Mouse (Mus musculus) yolk sac, embryonic 10.5 days (tissue): Measurements from ENCODE around the gene Spag17.

Experiments used
- DNase-seq: peaks from one replicate; pipeline ENCODE4 v3.0.0-alpha.2; 2017; ENCODE audit warnings: low spot score

Spag17 gene

GRCm38 (mm10) chr3:99964345-99964744 is 79.1 kb downstream of the Spag17 start:
- no peak for DNase-seq

- no peak for DNase-seq
Observed at GRCm38 (mm10) chr3:99965863-99966262, 80.7 kb downstream of the Spag17 start.

- no peak for DNase-seq
Observed at GRCm38 (mm10) chr3:99966285-99966684, 81.1 kb downstream of the Spag17 start.

GRCm38 (mm10) chr3:99970766-99971165 is 85.6 kb downstream of the Spag17 start:
- DNase-seq, result no peak

DNA sequence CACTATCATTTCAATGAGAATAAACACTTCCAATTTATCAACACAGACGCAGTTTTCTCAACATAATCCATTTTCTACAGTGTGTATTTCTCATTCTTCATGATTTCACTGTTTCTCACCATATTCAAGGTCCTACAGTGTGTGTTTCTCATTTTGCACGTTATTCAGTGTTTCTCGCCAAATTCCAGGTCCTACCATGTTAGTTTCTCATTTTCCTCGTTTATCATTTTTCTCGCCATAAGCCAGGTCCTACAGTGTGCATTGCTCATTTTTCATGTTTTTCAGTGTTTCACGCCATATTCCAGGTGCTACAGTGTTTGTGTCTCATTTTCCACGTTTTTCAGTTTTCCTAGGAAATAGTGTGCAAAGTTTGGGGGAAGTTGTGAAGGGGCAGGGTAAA is 95.8 kb downstream of the Spag17 start:
- no peak for DNase-seq

DNA sequence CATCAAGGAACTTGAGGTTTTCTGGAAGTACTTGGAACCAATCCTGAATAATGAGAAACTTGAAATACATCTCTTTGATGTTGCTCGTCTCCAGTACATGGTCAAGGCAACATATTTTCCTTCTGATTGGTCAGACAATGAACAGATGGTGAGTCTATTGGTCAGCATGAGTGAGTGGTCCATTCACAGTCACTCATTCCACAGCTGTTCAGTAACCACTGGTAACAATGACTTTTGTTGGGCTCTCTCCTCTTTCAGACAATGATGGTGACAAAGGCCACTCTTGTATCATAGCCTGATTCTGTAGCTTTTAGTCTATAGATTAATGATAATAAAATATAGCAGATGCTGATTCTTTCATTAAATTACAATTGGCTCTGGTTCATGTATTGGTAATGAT is 119.5 kb downstream of the Spag17 start:
- no peak for DNase-seq

DNA sequence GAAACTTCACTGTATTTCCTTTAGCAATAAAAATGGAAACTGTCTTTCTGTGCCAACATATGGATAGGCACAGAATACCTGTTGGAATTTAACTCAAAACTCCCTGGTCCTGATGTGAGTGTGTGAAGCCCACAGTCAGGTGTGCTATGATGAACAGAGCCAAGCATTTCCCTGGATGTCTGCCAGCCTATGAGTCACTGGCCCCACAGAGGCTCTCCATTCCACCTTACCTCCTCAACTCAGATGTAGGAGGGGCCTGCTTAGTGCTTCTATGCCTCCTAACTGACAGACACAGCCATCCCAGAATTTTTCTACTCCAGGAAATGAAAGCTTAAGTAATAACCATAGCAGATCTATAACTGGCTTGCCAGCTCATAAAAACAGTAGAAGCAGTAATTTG is 124.6 kb downstream of the Spag17 start:
- no peak for DNase-seq

- no peak for DNase-seq
Observed at GRCm38 (mm10) chr3:100014110-100014509, 128.9 kb downstream of the Spag17 start.

- no peak for DNase-seq
Observed at GRCm38 (mm10) chr3:100031291-100031690, 146.1 kb downstream of the Spag17 start.

DNA sequence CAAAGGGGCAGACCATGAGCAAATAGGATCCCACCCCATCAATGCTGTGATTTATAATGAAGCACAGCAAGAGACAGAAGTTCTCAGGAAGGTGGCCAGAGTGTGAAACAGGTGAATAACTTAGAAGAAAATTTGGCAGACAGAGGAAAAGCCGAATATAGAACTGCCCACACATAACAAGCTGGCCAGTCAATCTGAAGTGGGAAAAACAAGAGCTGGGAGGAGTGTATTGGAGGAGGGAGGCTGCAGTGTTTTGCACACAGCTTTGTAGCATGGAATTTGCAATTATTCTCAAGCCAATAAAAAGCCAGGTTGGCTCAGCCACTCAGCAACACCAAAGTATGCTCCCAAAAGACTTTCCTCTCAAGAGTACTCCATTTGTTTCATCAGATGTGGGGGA is 147.8 kb downstream of the Spag17 start:
- DNase-seq, result no peak

DNA sequence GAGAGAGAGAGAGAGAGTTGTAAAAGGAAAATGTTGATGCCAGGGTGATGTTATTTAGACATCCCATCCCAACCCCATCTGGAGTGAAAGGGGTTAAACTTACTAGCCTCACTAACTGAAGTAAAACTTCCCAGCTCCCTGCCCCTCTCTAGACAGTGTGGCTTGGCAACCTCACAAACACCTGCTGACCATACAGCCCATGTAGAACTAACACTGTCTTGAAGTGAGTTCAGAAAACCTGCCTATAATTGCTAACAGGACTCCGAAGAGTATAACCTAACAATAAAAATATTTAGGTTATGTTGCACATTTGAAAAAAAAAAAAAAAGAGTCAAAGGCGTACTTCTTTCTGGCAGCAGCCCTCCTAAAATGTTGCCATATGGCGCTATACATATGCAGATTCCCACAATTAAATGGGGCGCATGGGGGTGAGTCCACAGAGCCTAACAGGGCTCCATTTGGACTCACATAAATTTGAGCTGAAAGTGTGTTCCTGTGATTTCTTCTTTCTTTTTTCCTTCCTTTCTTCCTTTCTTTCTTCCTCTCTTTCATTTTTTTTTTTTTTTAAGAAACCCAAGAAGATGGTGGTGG is 149.3 kb downstream of the Spag17 start:
- DNase-seq, result no peak

DNA sequence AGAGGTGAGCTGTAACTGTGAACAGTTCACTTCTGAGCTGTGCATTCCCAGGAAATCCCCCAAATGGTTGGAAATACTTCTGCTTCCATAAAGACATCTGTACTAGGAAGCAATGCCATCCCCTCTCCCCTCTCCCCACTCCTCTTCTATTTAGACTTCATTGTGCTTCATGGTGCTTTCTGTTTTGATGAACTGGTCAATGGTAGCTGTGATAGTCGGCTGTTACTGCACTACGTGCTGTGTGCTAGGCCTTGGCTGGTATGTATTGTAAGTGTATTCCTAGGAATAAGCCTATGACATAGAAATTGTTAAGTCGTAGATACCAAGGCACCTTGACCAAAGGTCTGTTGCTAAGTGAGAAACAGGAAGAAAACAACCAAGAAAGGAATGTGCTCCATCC is 149.9 kb downstream of the Spag17 start:
- no peak for DNase-seq

DNA sequence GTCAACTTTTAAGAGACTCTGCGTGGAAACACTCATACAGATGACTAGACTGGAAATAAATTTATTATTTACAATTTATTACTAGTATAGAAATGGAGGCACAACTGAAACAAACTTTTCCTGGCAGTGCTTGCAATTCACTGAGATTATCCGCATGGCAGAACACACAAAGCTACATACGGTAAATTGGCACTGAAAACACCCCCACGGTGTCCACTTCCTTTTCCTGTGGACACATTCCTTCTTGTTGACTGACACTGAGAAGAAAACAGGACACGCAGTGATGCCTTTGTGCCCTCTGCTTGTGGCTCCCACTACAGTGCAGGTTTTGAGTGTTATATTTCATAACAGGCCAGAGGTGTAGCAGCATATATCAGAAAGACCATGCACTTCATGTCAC is 151.6 kb downstream of the Spag17 start:
- DNase-seq, result no peak

GRCm38 (mm10) chr3:100074406-100074805 is 189.2 kb downstream of the Spag17 start:
- DNase-seq, result no peak

DNA sequence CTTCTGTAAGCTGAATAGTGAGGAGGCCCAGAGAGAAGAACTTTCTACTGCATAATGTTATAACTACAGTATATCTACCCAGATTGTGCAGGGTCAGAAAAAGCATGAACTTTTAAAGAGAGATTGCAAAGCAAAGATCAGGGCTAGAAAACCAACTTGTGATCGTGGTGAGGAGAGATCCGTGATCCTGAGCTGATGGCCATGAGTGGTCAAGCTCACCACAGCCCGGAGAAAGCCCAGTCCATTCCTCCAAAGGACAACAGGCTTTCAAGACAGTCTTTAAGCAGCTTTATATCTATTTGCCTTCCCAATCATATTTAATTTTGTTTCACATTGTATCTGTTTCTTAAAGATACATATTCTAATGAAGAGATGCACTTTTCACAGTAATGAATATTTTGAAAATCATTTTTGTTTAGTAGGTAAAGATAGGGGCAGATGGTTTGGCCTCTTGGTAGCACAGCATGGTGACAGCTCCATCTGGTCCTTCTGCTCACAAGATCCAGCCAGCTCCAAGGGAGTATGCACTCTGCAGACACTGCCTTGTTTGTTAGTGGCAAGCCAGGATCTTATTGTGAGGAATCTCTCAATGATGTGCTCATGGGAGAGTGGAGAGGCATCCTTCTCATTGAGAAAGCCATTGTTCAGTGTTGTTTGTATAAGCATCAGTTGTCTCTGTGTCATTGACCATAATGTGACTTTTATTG is 217.3 kb downstream of the Spag17 start:
- no peak for DNase-seq

- no peak for DNase-seq
Observed at GRCm38 (mm10) chr3:100106736-100107135, 221.5 kb downstream of the Spag17 start.

DNA sequence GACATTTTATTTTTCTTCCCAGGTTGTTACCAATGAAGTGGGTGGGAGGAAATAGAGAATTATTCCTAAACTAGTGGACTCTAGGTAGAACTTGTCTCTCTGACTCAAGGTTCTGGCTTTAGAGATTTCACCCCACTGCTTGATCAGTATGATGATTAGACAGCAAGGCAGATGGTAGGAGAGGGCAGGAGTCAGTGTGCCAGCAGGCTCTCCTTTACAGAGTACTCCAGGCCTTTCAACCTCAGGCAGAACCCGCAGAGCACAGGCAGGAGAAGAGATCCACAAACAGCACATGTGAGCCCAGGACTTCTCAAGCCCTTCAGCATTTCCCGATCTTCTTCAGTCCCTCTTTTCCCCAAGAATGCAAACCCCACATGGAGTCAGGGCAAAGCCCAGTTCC is 233.5 kb downstream of the Spag17 start:
- DNase-seq, result no peak

DNA sequence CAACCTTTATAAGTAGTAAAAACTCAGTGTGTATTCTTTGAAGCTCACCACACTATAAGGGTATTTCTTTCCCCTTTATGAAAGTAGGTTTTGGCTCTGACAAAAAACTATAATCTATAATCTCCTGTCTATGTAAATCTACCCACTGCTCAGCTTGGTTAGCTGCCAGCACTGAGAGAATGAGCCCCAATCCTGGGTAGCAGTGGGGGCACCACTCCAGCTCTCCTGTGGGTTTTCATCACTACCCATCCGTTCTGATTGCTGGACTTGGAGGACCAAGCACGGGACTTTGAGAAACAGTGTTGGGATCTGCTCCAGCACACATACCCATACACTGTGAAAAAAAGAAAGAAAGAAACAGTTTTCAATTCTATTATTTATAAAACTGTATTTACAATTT is 236.8 kb downstream of the Spag17 start:
- DNase-seq, result no peak

DNA sequence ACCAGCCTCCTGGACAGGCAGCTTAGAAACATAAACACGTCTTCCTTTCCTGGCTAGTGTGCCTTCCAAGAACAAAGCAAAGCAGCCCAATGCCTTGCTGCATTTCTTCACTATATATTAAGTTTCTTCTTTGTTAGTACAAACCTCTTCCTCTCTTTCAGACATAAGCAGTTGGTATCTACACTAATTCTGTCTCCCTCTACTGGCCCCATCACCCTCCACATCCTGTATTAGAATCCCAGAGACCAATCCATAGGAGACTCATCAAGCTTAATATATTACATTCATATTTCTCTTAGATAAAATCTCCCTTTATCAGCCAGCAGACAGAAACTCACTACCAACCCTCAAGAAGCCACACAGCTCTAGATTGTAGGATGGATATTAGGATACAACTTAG is 237.2 kb downstream of the Spag17 start:
- DNase-seq, result no peak

DNA sequence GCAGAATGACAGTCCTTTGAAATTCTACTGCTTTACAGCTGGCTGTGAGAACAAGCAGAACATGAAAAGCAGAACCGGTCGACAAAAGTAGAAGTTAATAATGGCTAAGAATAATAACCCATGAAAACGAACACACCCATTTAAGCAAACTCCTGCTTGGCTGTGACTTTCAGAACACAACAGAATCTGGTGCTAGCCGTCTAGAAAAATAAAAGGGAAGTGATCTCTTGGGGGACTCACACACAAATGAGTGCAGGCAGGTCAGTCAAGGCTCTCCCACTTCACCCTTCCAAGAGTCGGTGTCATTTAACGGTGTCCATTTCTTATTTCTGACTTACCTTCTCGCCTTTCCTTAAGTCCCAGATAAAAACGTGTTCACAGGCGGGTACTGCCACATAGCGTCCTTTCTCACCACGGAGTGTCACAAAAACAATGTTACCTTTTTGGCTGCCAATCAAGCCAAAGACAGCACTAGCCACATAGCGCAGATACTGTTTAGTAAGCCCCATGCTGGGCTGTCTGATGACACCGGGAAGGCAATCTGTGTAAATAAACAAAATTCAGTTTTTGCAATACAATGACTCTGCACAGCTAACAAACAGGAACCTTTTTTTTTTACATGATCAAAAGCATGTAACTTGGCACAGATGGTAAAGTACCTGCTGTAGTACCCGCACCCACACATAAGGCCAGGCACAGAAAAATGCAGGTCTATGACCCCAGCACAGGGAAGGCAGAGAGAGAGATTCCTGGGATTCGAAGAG is 275.7 kb downstream of the Spag17 start:
- DNase-seq, result no peak

DNA sequence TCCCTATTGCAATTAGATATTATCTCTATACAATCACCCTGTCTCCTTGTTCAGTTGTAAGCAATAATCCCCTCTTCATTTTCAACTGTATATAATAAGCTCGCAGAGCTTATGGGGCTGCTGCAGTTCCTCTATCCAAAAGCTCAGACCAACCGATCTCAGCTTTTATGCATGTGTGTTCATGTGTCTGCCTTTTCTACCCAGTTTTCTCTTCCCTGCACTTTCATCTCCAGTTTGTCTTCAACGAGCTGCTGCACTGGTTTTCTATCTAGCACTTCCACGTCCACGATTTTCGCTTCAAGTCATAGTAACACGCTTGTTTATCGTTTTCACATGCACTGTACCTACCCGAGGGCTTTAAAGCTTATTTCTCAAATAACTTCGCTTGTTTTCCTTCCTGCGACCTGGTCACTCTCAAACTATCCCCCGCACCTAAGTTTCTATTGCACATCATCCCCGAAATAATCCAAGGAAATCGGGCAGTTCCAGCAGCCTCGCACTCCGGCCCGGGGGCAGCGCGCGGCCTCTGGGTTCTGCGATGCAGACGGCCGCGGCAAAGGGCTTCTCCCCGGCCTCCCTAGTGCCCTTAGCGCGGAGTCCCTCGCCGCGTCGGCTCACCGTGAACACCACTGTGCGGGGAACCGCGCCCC is 276.6 kb downstream of the Spag17 start:
- no peak for DNase-seq

DNA sequence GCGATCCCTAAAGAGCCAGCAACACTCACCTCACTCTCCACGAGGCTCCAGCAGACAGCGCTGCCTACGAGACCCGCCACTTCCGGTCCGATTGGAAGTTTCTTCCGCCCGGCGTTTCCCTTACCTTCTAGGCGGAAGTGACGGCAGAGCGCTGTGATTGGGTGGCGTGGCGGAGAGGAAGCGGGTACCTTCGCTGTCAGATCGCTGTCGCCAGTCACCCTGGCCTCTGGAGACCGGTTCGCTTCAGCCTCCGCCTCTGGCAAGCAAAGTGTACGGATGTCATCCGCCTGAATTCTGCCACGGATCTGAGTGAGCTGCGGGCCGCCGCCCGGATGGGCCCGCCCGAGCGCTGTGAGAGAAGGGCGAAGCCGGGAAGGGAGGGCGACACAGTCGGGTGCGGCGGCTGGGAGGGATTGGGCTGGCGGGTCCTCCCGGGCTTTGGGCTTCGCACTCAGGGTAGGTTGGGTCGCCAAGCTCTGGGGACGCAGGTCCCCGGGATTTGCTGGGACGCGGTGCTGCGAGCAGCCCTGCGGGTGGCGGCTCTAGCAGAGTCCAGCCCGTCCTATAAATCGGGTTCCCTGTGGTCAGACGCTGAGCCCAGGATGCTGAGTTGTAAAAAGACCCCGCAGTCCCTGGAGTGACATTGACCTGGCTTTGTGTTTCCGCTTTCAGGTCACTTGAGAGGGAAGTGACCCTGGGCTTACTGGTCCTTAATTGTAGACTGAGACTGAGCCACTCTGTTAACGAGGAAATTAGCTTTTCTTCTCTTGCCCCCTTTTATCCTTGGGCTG is 277.3 kb downstream of the Spag17 start, which contains the start of the genes Gdap2 and Wdr3:
Gene Gdap2 (plus strand): TSS at position 67 of the 791 bp plus-strand sequence.
Gene Wdr3 (minus strand): TSS at position 93 of the 791 bp plus-strand sequence.
- peak; percentile 93 for DNase-seq
